Mouse (Mus musculus): ENCODE results near the gene Crygb. TPM values are rescaled to one million over a fixed set of nuclear protein-coding genes. Genes with fewer than 3 reads are reported as not detected.

The Crygb gene
- polyA plus RNA-seq, 2 experiments: 0.29 TPM; not detected in 1

DNA sequence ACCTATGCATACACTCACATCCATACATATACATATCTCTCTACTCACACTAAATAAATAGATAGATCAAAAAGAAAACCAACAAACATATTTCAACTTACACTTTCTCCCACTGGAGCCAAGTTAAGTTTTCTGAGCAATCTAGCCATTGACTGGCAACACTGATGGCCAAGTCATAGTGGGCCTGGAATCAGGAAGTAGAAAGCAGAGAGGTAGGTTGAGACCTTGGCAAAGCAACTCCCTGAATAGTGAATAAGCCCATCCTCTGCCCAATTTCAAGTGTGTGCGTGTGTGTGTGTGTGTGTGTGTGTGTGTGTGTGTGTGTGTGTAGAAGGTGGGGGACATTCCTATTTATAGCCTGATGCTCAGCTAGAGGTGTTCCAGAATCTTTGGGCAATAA lies 37.4 kb upstream of the Crygb start, which contains the start of gene Gm28845:
Gm28845 (minus strand) TSS at position 121 of the 400 bp plus-strand sequence.
- no peak for TF ChIP-seq POLR2A (IDR thresholded peaks at IDR 0.05; ENCODE audit: borderline replicate concordance, extremely low read depth, insufficient read depth, insufficient read length)
- Histone ChIP-seq H3K9me3 (ENCODE audit: control insufficient read depth, low read length) (no peaks in the 10 kb centered on the region), H3K36me3 (ENCODE audit: control insufficient read depth, insufficient read depth, low read length) (no peaks in the 10 kb centered on the region), H3K27ac (replicated peaks; ENCODE audit: low read depth, low read length) (no peak within 1 kb of the TSS), H3K27me3 (ENCODE audit: control insufficient read depth, insufficient read depth, low read length) (no peaks in the 10 kb centered on the region), H3K9ac (ENCODE audit: low read depth, low read length, severe bottlenecking) (no peak within 1 kb of the TSS), H3K4me2 (replicated peaks; ENCODE audit: low read depth, low read length, severe bottlenecking) (no peak within 1 kb of the TSS), H3K4me1 (ENCODE audit: control insufficient read depth, insufficient read depth, low read length) (no peaks in the 10 kb centered on the region), H3K4me3 (replicated peaks; ENCODE audit: low read length) (no peak within 1 kb of the TSS)
- WGBS: 83% methylated on average over 1 of the region's 1 CpGs
- no peak for DNase-seq (ENCODE audit: low spot score)
- ATAC-seq (ENCODE audit: low FRiP score, low read depth): no peak

DNA sequence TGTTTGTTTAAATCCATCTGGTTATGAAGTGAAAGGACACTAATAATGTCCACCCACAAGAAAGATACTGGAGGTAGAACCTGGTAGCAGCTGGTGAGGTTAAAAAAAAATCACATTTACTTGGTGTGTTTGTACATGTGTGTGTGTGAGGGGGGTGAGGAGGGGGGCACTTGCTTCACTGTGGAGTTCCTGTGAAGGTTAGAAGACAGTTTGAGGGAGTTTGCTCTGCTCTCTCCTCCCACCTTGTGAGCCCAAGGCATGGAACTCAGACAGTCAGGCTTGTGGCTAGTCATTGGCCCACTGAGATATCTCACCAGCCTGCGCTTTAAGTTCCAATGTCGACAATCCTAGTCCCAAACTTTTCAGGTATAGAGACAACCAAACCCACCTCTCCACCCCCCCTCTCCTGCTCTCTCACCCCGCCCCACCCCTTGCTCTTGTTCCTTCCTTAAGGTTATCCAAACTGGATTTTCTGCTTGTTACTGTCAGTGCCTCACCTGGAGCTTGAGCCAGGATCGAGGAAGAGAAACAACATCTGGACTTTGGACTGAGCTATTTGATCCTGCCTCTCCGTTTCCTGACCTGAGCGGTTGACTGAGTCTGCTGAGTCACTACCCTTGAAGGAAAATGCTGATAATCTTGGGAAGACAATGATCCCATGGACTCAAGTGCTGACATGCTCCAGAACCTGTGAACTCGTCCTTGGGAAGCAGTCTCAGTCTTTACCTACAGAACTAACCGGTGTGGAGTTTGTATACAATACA lies 36.2 kb upstream of the Crygb start:
- Histone ChIP-seq H3K9me3 (ENCODE audit: control insufficient read depth, low read length) (no peaks in the 10 kb centered on the region), H3K9ac (ENCODE audit: low read depth, low read length, severe bottlenecking) (no peak overlapping the region), H3K4me1 (ENCODE audit: control insufficient read depth, insufficient read depth, low read length) (no peaks in the 10 kb centered on the region), H3K27ac (replicated peaks; ENCODE audit: low read depth, low read length) (no peak overlapping the region), H3K27me3 (ENCODE audit: control insufficient read depth, insufficient read depth, low read length) (no peaks in the 10 kb centered on the region), H3K4me2 (replicated peaks; ENCODE audit: low read depth, low read length, severe bottlenecking) (no peak overlapping the region), H3K4me3 (replicated peaks; ENCODE audit: low read length) (no peak overlapping the region), H3K36me3 (ENCODE audit: control insufficient read depth, insufficient read depth, low read length) (no peaks in the 10 kb centered on the region)
- no peak for ATAC-seq (ENCODE audit: low FRiP score, low read depth)
- no peak for DNase-seq (ENCODE audit: low spot score)
- TF ChIP-seq POLR2A (IDR thresholded peaks at IDR 0.05; ENCODE audit: borderline replicate concordance, extremely low read depth, insufficient read depth, insufficient read length): no peak
- 66% methylated on average over 8 of the region's 8 CpGs for WGBS

DNA sequence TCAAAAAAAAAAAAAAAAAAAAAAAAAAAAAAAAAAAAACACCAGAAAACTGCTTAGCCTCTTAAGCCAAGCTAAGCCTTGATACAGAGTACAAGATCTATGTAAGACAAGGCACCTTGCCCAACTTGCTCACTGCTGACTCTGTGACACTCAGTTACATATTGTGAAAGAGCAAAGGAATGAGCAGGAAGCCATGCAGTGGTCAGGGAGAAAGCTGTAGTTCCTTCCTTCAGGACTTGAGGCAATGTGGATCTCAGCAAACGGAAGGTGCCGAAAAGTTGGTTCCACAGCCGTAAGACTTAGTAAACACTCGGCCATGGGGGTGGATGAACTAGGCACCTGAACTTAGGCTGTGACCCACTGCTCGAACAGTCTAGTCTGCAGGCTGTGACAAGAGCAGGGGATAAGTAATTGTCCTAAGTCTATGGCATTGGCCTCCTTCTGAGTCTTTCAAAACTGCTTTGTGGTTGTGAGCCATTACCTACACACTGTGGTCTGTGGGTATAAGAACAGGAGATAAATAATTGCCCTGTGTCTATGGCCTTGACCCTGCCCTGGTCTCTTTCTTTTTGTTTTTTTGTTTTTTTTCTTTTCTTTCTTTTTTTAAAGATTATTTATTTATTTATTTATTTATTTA lies 31.6 kb upstream of the Crygb start:
- no peak overlapping the region for H3K9ac ChIP-seq (ENCODE audit: low read depth, low read length, severe bottlenecking)
- H3K4me1 ChIP-seq (ENCODE audit: control insufficient read depth, insufficient read depth, low read length): no peaks in the 10 kb centered on the region
- WGBS: 97% methylated on average over 5 of the region's 5 CpGs
- H3K4me2 ChIP-seq (replicated peaks; ENCODE audit: low read depth, low read length, severe bottlenecking): no peak overlapping the region
- no peak for ATAC-seq (ENCODE audit: low FRiP score, low read depth)
- H3K27ac ChIP-seq (replicated peaks; ENCODE audit: low read depth, low read length): no peak overlapping the region
- no peak for DNase-seq (ENCODE audit: low spot score)
- H3K4me3 ChIP-seq (replicated peaks; ENCODE audit: low read length): no peak overlapping the region
- no peaks in the 10 kb centered on the region for H3K27me3 ChIP-seq (ENCODE audit: control insufficient read depth, insufficient read depth, low read length)
- TF ChIP-seq POLR2A (IDR thresholded peaks at IDR 0.05; ENCODE audit: borderline replicate concordance, extremely low read depth, insufficient read depth, insufficient read length): no peak
- H3K9me3 ChIP-seq (ENCODE audit: control insufficient read depth, low read length): no peaks in the 10 kb centered on the region
- H3K36me3 ChIP-seq (ENCODE audit: control insufficient read depth, insufficient read depth, low read length): no peaks in the 10 kb centered on the region

DNA sequence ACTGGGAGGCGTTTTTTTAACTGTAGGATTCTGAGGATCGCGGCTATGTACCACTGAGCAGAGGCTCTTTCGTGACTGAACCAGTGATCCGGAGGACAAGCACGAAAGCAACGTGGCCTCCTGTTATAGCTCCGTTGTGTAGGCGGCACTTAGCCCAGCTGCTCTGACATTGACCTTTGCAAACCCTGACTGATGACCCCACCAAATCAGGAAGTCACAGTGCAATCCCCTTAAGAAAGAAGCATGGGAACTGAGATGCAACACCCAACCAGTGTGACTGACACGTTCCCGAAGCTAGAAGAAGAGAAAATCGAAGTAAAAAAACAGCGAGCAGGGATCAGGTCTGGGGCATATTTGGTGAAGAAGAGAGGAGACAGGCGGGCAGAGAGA lies 30.7 kb upstream of the Crygb start:
- no peak overlapping the region; the same call in 1 of the 2 replicates for H3K4me2 ChIP-seq (replicated peaks; ENCODE audit: low read depth, low read length, severe bottlenecking)
- TF ChIP-seq POLR2A (IDR thresholded peaks at IDR 0.05; ENCODE audit: borderline replicate concordance, extremely low read depth, insufficient read depth, insufficient read length): no peak
- no peaks in the 10 kb centered on the region for H3K36me3 ChIP-seq (ENCODE audit: control insufficient read depth, insufficient read depth, low read length)
- no peaks in the 10 kb centered on the region for H3K4me1 ChIP-seq (ENCODE audit: control insufficient read depth, insufficient read depth, low read length)
- H3K27me3 ChIP-seq (ENCODE audit: control insufficient read depth, insufficient read depth, low read length): no peaks in the 10 kb centered on the region
- H3K27ac ChIP-seq (replicated peaks; ENCODE audit: low read depth, low read length): no peak overlapping the region
- H3K4me3 ChIP-seq (replicated peaks; ENCODE audit: low read length): no peak overlapping the region
- 68% methylated on average over 14 of the region's 14 CpGs for WGBS
- H3K9me3 ChIP-seq (ENCODE audit: control insufficient read depth, low read length): no peaks in the 10 kb centered on the region
- DNase-seq (ENCODE audit: low spot score) (no peak), ATAC-seq (ENCODE audit: low FRiP score, low read depth) (no peak)
- H3K9ac ChIP-seq (ENCODE audit: low read depth, low read length, severe bottlenecking): no peak overlapping the region

DNA sequence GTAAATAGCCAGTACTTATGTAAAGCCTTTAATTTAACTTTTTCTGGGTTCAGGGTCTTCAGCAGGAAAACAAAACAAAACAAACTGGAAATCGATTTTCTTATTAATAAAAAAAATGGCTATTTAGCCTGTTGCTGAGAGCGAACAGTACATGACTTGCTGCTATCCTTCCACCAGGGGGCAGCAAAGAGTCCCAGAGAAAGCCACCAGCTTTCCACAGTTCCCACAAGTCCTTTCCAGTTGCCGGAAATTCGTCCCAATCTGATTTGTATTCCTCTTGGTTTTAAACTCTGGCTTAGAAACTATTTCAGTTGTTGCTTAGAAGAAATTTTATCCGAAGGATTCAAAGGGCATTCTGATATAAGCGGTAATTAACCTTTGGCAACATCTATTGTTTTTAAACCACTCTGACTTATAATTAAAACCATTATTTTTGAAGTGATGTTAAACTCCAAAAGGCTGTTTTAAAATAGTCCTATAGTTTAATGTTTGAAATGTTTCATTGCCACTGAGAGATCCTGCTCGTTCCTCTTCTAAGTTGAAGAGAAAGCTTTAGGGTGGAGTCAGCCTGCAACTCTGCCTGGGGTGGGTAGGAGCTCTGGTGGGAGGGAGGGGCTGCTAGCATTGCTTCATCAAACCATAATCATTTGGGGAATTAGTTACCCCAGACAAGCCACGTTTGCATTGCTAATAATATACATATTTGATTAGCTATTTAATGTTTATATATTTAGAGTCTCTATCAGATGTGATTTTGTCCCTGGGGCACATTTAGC lies 30.1 kb upstream of the Crygb start:
- H3K27ac ChIP-seq (replicated peaks; ENCODE audit: low read depth, low read length): no peak overlapping the region
- H3K36me3 ChIP-seq (ENCODE audit: control insufficient read depth, insufficient read depth, low read length): no peaks in the 10 kb centered on the region
- peak overlapping the region; percentile 7; the same call in 1 of the 2 replicates for H3K4me3 ChIP-seq (replicated peaks; ENCODE audit: low read length)
- H3K4me2 ChIP-seq (replicated peaks; ENCODE audit: low read depth, low read length, severe bottlenecking): no peak overlapping the region; the same call in 1 of the 2 replicates
- H3K9ac ChIP-seq (ENCODE audit: low read depth, low read length, severe bottlenecking): no peak overlapping the region
- no peaks in the 10 kb centered on the region for H3K4me1 ChIP-seq (ENCODE audit: control insufficient read depth, insufficient read depth, low read length)
- H3K27me3 ChIP-seq (ENCODE audit: control insufficient read depth, insufficient read depth, low read length): no peaks in the 10 kb centered on the region
- DNase-seq (ENCODE audit: low spot score) (peak; percentile 91), ATAC-seq (ENCODE audit: low FRiP score, low read depth) (peak; percentile 79)
- no peaks in the 10 kb centered on the region for H3K9me3 ChIP-seq (ENCODE audit: control insufficient read depth, low read length)
- 11% methylated on average over 8 of the region's 8 CpGs for WGBS
- TF ChIP-seq POLR2A (IDR thresholded peaks at IDR 0.05; ENCODE audit: borderline replicate concordance, extremely low read depth, insufficient read depth, insufficient read length): peak; percentile 25; the same call in 1 of the 2 replicates

Measured in limb, embryonic 14.5 days (tissue).